Mouse (Mus musculus): ENCODE results near the gene Rin1. TPM values are rescaled to one million over a fixed set of nuclear protein-coding genes. Genes with fewer than 3 reads are reported as not detected.

Rin1 gene
- total and polyA plus RNA-seq, 2 experiments, result 0.09 to 0.78 TPM

- H3K9ac ChIP-seq (ENCODE audit: low read depth, low read length), result no peak overlapping the region
- TF ChIP-seq CTCF (IDR thresholded peaks at IDR 0.05; ENCODE audit: low read depth, low read length) (no peak), POLR2A (IDR thresholded peaks at IDR 0.05; ENCODE audit: extremely low read depth, insufficient read depth, low read length) (no peak)
- no peak overlapping the region for H3K4me3 ChIP-seq (ENCODE audit: insufficient read depth, low read depth, low read length)
- H3K79me2 ChIP-seq (ENCODE audit: control insufficient read depth, insufficient read depth, low read length), result no peaks in the 10 kb centered on the region
- H3K36me3 ChIP-seq (ENCODE audit: control insufficient read depth, insufficient read depth, low read length), result no peaks in the 10 kb centered on the region
- no peak overlapping the region for H3K27ac ChIP-seq (replicated peaks; ENCODE audit: insufficient read depth, low read depth, low read length)
- 51% methylated on average over 5 of the region's 5 CpGs for WGBS
- no peaks in the 10 kb centered on the region for H3K27me3 ChIP-seq (ENCODE audit: control insufficient read depth, insufficient read depth, low read length)
- no peaks in the 10 kb centered on the region for H3K4me1 ChIP-seq (ENCODE audit: control insufficient read depth, insufficient read depth, low read length)
- no peak for DNase-seq (ENCODE audit: extremely low read depth, low read depth, low spot score)
These were observed 10.4 kb downstream of the Rin1 start for GRCm38 (mm10) chr19:5060365-5061330.

GRCm38 (mm10) chr19:5062041-5062440 lies 11.8 kb downstream of the Rin1 start:
- no peak overlapping the region for H3K9ac ChIP-seq (ENCODE audit: low read depth, low read length)
- H3K36me3 ChIP-seq (ENCODE audit: control insufficient read depth, insufficient read depth, low read length), result no peaks in the 10 kb centered on the region
- DNase-seq (ENCODE audit: extremely low read depth, low read depth, low spot score), result no peak
- no peak overlapping the region for H3K27ac ChIP-seq (replicated peaks; ENCODE audit: insufficient read depth, low read depth, low read length)
- H3K4me1 ChIP-seq (ENCODE audit: control insufficient read depth, insufficient read depth, low read length), result no peaks in the 10 kb centered on the region
- no peaks in the 10 kb centered on the region for H3K79me2 ChIP-seq (ENCODE audit: control insufficient read depth, insufficient read depth, low read length)
- H3K4me3 ChIP-seq (ENCODE audit: insufficient read depth, low read depth, low read length), result no peak overlapping the region
- WGBS, result 85% methylated on average over 5 of the region's 5 CpGs
- no peaks in the 10 kb centered on the region for H3K27me3 ChIP-seq (ENCODE audit: control insufficient read depth, insufficient read depth, low read length)
- TF ChIP-seq CTCF (IDR thresholded peaks at IDR 0.05; ENCODE audit: low read depth, low read length), result no peak
- TF ChIP-seq POLR2A (IDR thresholded peaks at IDR 0.05; ENCODE audit: extremely low read depth, insufficient read depth, low read length), result no peak

- Histone ChIP-seq H3K27ac (replicated peaks; ENCODE audit: insufficient read depth, low read depth, low read length) (no peak overlapping the region), H3K9ac (ENCODE audit: low read depth, low read length) (no peak overlapping the region), H3K79me2 (ENCODE audit: control insufficient read depth, insufficient read depth, low read length) (no peaks in the 10 kb centered on the region), H3K27me3 (ENCODE audit: control insufficient read depth, insufficient read depth, low read length) (no peaks in the 10 kb centered on the region), H3K4me3 (ENCODE audit: insufficient read depth, low read depth, low read length) (no peak overlapping the region), H3K36me3 (ENCODE audit: control insufficient read depth, insufficient read depth, low read length) (no peaks in the 10 kb centered on the region), H3K4me1 (ENCODE audit: control insufficient read depth, insufficient read depth, low read length) (no peaks in the 10 kb centered on the region)
- no peak for TF ChIP-seq POLR2A (IDR thresholded peaks at IDR 0.05; ENCODE audit: extremely low read depth, insufficient read depth, low read length)
- TF ChIP-seq CTCF (IDR thresholded peaks at IDR 0.05; ENCODE audit: low read depth, low read length), result no peak
- 89% methylated on average over 6 of the region's 6 CpGs for WGBS
- DNase-seq (ENCODE audit: extremely low read depth, low read depth, low spot score), result no peak
These were observed 12.2 kb downstream of the Rin1 start for GRCm38 (mm10) chr19:5062446-5062845.

GRCm38 (mm10) chr19:5065104-5065503 lies 14.8 kb downstream of the Rin1 start:
- no peaks in the 10 kb centered on the region for H3K79me2 ChIP-seq (ENCODE audit: control insufficient read depth, insufficient read depth, low read length)
- no peak overlapping the region for H3K9ac ChIP-seq (ENCODE audit: low read depth, low read length)
- H3K27me3 ChIP-seq (ENCODE audit: control insufficient read depth, insufficient read depth, low read length), result peaks cover 12% of the 10 kb centered on the region
- 69% methylated on average over 7 of the region's 7 CpGs for WGBS
- no peak overlapping the region for H3K27ac ChIP-seq (replicated peaks; ENCODE audit: insufficient read depth, low read depth, low read length)
- no peaks in the 10 kb centered on the region for H3K36me3 ChIP-seq (ENCODE audit: control insufficient read depth, insufficient read depth, low read length)
- H3K4me3 ChIP-seq (ENCODE audit: insufficient read depth, low read depth, low read length), result no peak overlapping the region
- DNase-seq (ENCODE audit: extremely low read depth, low read depth, low spot score), result no peak
- no peaks in the 10 kb centered on the region for H3K4me1 ChIP-seq (ENCODE audit: control insufficient read depth, insufficient read depth, low read length)
- TF ChIP-seq POLR2A (IDR thresholded peaks at IDR 0.05; ENCODE audit: extremely low read depth, insufficient read depth, low read length) (no peak), CTCF (IDR thresholded peaks at IDR 0.05; ENCODE audit: low read depth, low read length) (no peak)

- Histone ChIP-seq H3K4me1 (ENCODE audit: control insufficient read depth, insufficient read depth, low read length) (peaks cover 5% of the 10 kb centered on the region; the same call in 1 of the 2 replicates), H3K79me2 (ENCODE audit: control insufficient read depth, insufficient read depth, low read length) (no peaks in the 10 kb centered on the region), H3K27ac (replicated peaks; ENCODE audit: insufficient read depth, low read depth, low read length) (peak overlapping the region; percentile 46; the same call in 1 of the 2 replicates), H3K36me3 (ENCODE audit: control insufficient read depth, insufficient read depth, low read length) (no peaks in the 10 kb centered on the region), H3K27me3 (ENCODE audit: control insufficient read depth, insufficient read depth, low read length) (peaks cover 12% of the 10 kb centered on the region), H3K4me3 (ENCODE audit: insufficient read depth, low read depth, low read length) (no peak overlapping the region), H3K9ac (ENCODE audit: low read depth, low read length) (no peak overlapping the region)
- DNase-seq (ENCODE audit: extremely low read depth, low read depth, low spot score), result no peak
- 19% methylated on average over 15 of the region's 15 CpGs for WGBS
- TF ChIP-seq POLR2A (IDR thresholded peaks at IDR 0.05; ENCODE audit: extremely low read depth, insufficient read depth, low read length), result no peak
- TF ChIP-seq CTCF (IDR thresholded peaks at IDR 0.05; ENCODE audit: low read depth, low read length), result no peak
These were observed 16.9 kb downstream of the Rin1 start for GRCm38 (mm10) chr19:5067040-5067799.
